Mouse (Mus musculus): ENCODE measurements around the gene Il17re. TPM values are rescaled to one million over a fixed set of nuclear protein-coding genes. Genes with fewer than 3 reads are reported as not detected.

Gene Il17re
- total RNA-seq, 2 experiments from 2014 or later, result 0.28 to 0.56 TPM

- no peak for DNase-seq (ENCODE audit: low spot score in 2 of 2)
These were observed 25.4 kb downstream of the Il17re start for GRCm38 (mm10) chr6:113483729-113484128.

GRCm38 (mm10) chr6:113487125-113487576, 28.9 kb downstream of the Il17re start:
- no peak for DNase-seq (ENCODE audit: low spot score in 2 of 2)

- DNase-seq (ENCODE audit: low spot score in 2 of 2), result no peak
These were observed 31.1 kb downstream of the Il17re start for GRCm38 (mm10) chr6:113489410-113489809.

- DNase-seq (ENCODE audit: low spot score in 2 of 2), result peak; percentile 70 to 82
These were observed 34.0 kb downstream of the Il17re start for GRCm38 (mm10) chr6:113492101-113492864.

GRCm38 (mm10) chr6:113494258-113494788, 36.0 kb downstream of the Il17re start:
- DNase-seq (ENCODE audit: low spot score in 2 of 2), result peak; percentile 62 to 72

GRCm38 (mm10) chr6:113495071-113495675, 36.9 kb downstream of the Il17re start:
- DNase-seq (ENCODE audit: low spot score in 2 of 2), result no peak

GRCm38 (mm10) chr6:113499346-113499745, 41.1 kb downstream of the Il17re start:
- DNase-seq (ENCODE audit: low spot score in 2 of 2), result no peak

GRCm38 (mm10) chr6:113501388-113502084, 43.3 kb downstream of the Il17re start, which contains the start of gene Prrt3:
Prrt3 (minus strand) TSS chr6:113501931.
- DNase-seq (ENCODE audit: low spot score in 2 of 2), result peak; percentile 75 to 85

GRCm38 (mm10) chr6:113502801-113503200, 44.5 kb downstream of the Il17re start:
- no peak for DNase-seq (ENCODE audit: low spot score in 2 of 2)

- DNase-seq (ENCODE audit: low spot score in 2 of 2), result no peak
These were observed 47.4 kb downstream of the Il17re start for GRCm38 (mm10) chr6:113505689-113506088.

- DNase-seq (ENCODE audit: low spot score in 2 of 2), result no peak
These were observed 48.8 kb downstream of the Il17re start for GRCm38 (mm10) chr6:113507130-113507529.

GRCm38 (mm10) chr6:113508272-113508946, 50.1 kb downstream of the Il17re start:
- no peak for DNase-seq (ENCODE audit: low spot score in 2 of 2)

GRCm38 (mm10) chr6:113508947-113509280, 50.6 kb downstream of the Il17re start:
- no peak for DNase-seq (ENCODE audit: low spot score in 2 of 2)

- no peak for DNase-seq (ENCODE audit: low spot score in 2 of 2)
These were observed 55.7 kb downstream of the Il17re start for GRCm38 (mm10) chr6:113513944-113514343.

GRCm38 (mm10) chr6:113514600-113514999, 56.3 kb downstream of the Il17re start:
- no peak for DNase-seq (ENCODE audit: low spot score in 2 of 2)

GRCm38 (mm10) chr6:113517434-113518080, 59.3 kb downstream of the Il17re start:
- DNase-seq (ENCODE audit: low spot score in 2 of 2), result no peak

Data from left cerebral cortex, adult 18-20 months (tissue).